Comparison of ENCODE assay signal across 8 mouse cellular contexts in genomic region chr14:32159690-32160246, GRCm38 (mm10). TPM values are rescaled to one million over a fixed set of nuclear protein-coding genes. Genes with fewer than 3 reads are reported as not detected.
A peak's percentile ranks its signal among the peaks of the same experiment; 100 is the strongest.
DNase-seq lines count a peak whose midpoint lies in the region; ATAC-seq and TF ChIP-seq lines count a peak whose summit lies in the region.

TSS of gene Ncoa4 (plus strand) at chr14:32159865.

- H3K4me1 ChIP-seq in forebrain, embryonic 10.5 days = peaks cover 24% of the 10 kb centered on the region
- peaks cover 32% of the 10 kb centered on the region for H3K4me1 ChIP-seq in heart, embryonic 15.5 days (replicated peaks)
- peaks cover 42 to 43% of the 10 kb centered on the region in 2 experiments for H3K4me1 ChIP-seq in liver, embryonic 14.5 days (replicated peaks; ENCODE audit: control insufficient read depth in 2 of 2, insufficient read depth in 2 of 2, low read length in 1 of 2)
- H3K4me1 ChIP-seq in neural tube, embryonic 11.5 days (ENCODE audit: control insufficient read depth, insufficient read depth, low read length) = peaks cover 7% of the 10 kb centered on the region; the same call in 1 of the 2 replicates
- 0 out of 2 replicates have a peak, but pooled peaks cover 4% of the 10 kb centered on the region for H3K4me1 ChIP-seq in stomach, postnatal 0 days (replicated peaks; ENCODE audit: control insufficient read depth, insufficient read depth)

- under 1% methylated on average over 40 of the region's 40 CpGs for WGBS in forebrain, embryonic 10.5 days
- 0% methylated on average over 40 of the region's 40 CpGs for WGBS in heart, embryonic 15.5 days
- WGBS in liver, embryonic 14.5 days (ENCODE audit: insufficient replicate concordance) = under 1% methylated on average over 40 of the region's 40 CpGs
- WGBS in neural tube, embryonic 11.5 days = 1% methylated on average over 39 of the region's 40 CpGs
- 1% methylated on average over 40 of the region's 40 CpGs for WGBS in stomach, postnatal 0 days

- peak; percentile 85 for TF ChIP-seq EP300 in liver, embryonic 14.5 days (IDR thresholded peaks at IDR 0.05; ENCODE audit: low read depth)
- peak; percentile 99 for TF ChIP-seq EP300 in stomach, postnatal 0 days (optimal IDR thresholded peaks at IDR 0.05)

- ATAC-seq in heart, embryonic 15.5 days (replicated peaks; ENCODE audit: insufficient number of reproducible peaks, insufficient read depth, low FRiP score, low read depth) = peak; percentile 96
- peak; percentile 92 for ATAC-seq in liver, embryonic 14.5 days (ENCODE audit: insufficient read depth)
- peak; percentile 98 for ATAC-seq in neural tube, embryonic 11.5 days (ENCODE audit: insufficient read depth, low FRiP score, low TSS enrichment)
- ATAC-seq in stomach, postnatal 0 days (ENCODE audit: low FRiP score, low TSS enrichment) = peak; percentile 96

- DNase-seq in CD8-positive naive resting alpha-beta T cell, adult 2 months (ENCODE audit: low read depth in 2 of 2, low spot score in 2 of 2) = peak; percentile 99
- peak; percentile 100 for DNase-seq in c-Kit-positive CD71-negative TER-119-negative erythroid progenitor cells, embryonic 14.5 days (ENCODE audit: low read depth)
- DNase-seq in forebrain, embryonic 10.5 days (ENCODE audit: extremely low spot score, low spot score) = peak; percentile 98
- DNase-seq in kidney, postnatal 25 days = peak; percentile 98 to 99
- DNase-seq in liver, embryonic 14.5 days (ENCODE audit: low read depth in 3 of 3, low spot score in 3 of 3) = peak; percentile 99
- DNase-seq in neural tube, embryonic 11.5 days (ENCODE audit: low spot score) = peak; percentile 98
- peak; percentile 98 for DNase-seq in stomach, postnatal 0 days (ENCODE audit: low spot score)

- no peaks in the 10 kb centered on the region for H3K9me3 ChIP-seq in forebrain, embryonic 10.5 days
- no peaks in the 10 kb centered on the region for H3K9me3 ChIP-seq in heart, embryonic 15.5 days (replicated peaks)
- no peaks in the 10 kb centered on the region for H3K9me3 ChIP-seq in liver, embryonic 14.5 days (ENCODE audit: control insufficient read depth, low read length)
- H3K9me3 ChIP-seq in neural tube, embryonic 11.5 days (ENCODE audit: control insufficient read depth, low read length) = no peaks in the 10 kb centered on the region
- no peaks in the 10 kb centered on the region for H3K9me3 ChIP-seq in stomach, postnatal 0 days (ENCODE audit: control insufficient read depth, low read length)

- no peaks in the 10 kb centered on the region for H3K36me3 ChIP-seq in forebrain, embryonic 10.5 days (replicated peaks)
- no peaks in the 10 kb centered on the region for H3K36me3 ChIP-seq in heart, embryonic 15.5 days
- peaks cover 3% of the 10 kb centered on the region; the same call in 1 of the 2 replicates for H3K36me3 ChIP-seq in liver, embryonic 14.5 days (replicated peaks; ENCODE audit: control insufficient read depth, insufficient read depth, low read depth)
- no peaks in the 10 kb centered on the region for H3K36me3 ChIP-seq in neural tube, embryonic 11.5 days (ENCODE audit: control insufficient read depth, insufficient read depth, low read length)
- no peaks in the 10 kb centered on the region for H3K36me3 ChIP-seq in stomach, postnatal 0 days (ENCODE audit: control insufficient read depth, insufficient read depth, low read length)

- peak within 1 kb of the TSS; percentile 92 for H3K27ac ChIP-seq in forebrain, embryonic 10.5 days
- peak within 1 kb of the TSS; percentile 93 for H3K27ac ChIP-seq in heart, embryonic 15.5 days
- H3K27ac ChIP-seq in liver, embryonic 14.5 days = peak within 1 kb of the TSS; percentile 92
- H3K27ac ChIP-seq in neural tube, embryonic 11.5 days (ENCODE audit: low read depth, low read length) = peak within 1 kb of the TSS; percentile 76
- H3K27ac ChIP-seq in stomach, postnatal 0 days (replicated peaks) = peak within 1 kb of the TSS; percentile 96

- H3K4me2 ChIP-seq in heart, embryonic 15.5 days = peak within 1 kb of the TSS; percentile 76
- H3K4me2 ChIP-seq in liver, embryonic 14.5 days (ENCODE audit: low read depth) = peak within 1 kb of the TSS; percentile 74
- H3K4me2 ChIP-seq in neural tube, embryonic 11.5 days (ENCODE audit: low read depth) = peak within 1 kb of the TSS; percentile 91
- peak within 1 kb of the TSS; percentile 79 for H3K4me2 ChIP-seq in stomach, postnatal 0 days (replicated peaks; ENCODE audit: low read depth)

- peak; percentile 38 for TF ChIP-seq CTCF in liver, embryonic 14.5 days (IDR thresholded peaks at IDR 0.05; ENCODE audit: low read depth)
- no peak for TF ChIP-seq CTCF in stomach, postnatal 0 days (IDR thresholded peaks at IDR 0.05; ENCODE audit: low read depth)

- peak within 1 kb of the TSS; percentile 91 for H3K4me3 ChIP-seq in forebrain, embryonic 10.5 days
- peak within 1 kb of the TSS; percentile 93 for H3K4me3 ChIP-seq in heart, embryonic 15.5 days
- H3K4me3 ChIP-seq in liver, embryonic 14.5 days (ENCODE audit: insufficient read depth in 1 of 2, low read depth in 2 of 2, low read length in 2 of 2) = peak within 1 kb of the TSS; percentile 91 to 93
- H3K4me3 ChIP-seq in neural tube, embryonic 11.5 days (ENCODE audit: low read depth, low read length) = peak within 1 kb of the TSS; percentile 86
- H3K4me3 ChIP-seq in stomach, postnatal 0 days (ENCODE audit: low read depth, low read length) = peak within 1 kb of the TSS; percentile 88

- peak within 1 kb of the TSS; percentile 94 for H3K9ac ChIP-seq in heart, embryonic 15.5 days
- H3K9ac ChIP-seq in liver, embryonic 14.5 days (replicated peaks) = peak within 1 kb of the TSS; percentile 98
- H3K9ac ChIP-seq in neural tube, embryonic 11.5 days (ENCODE audit: low read length) = peak within 1 kb of the TSS; percentile 91
- H3K9ac ChIP-seq in stomach, postnatal 0 days (ENCODE audit: low read length) = peak within 1 kb of the TSS; percentile 93

- H3K27me3 ChIP-seq in forebrain, embryonic 10.5 days (ENCODE audit: poor library complexity, severe bottlenecking) = no peaks in the 10 kb centered on the region
- H3K27me3 ChIP-seq in heart, embryonic 15.5 days = no peaks in the 10 kb centered on the region
- no peaks in the 10 kb centered on the region for H3K27me3 ChIP-seq in liver, embryonic 14.5 days (ENCODE audit: control insufficient read depth, insufficient read depth, low read length)
- H3K27me3 ChIP-seq in neural tube, embryonic 11.5 days (ENCODE audit: control insufficient read depth, insufficient read depth, low read length) = no peaks in the 10 kb centered on the region
- no peaks in the 10 kb centered on the region for H3K27me3 ChIP-seq in stomach, postnatal 0 days (ENCODE audit: control insufficient read depth, insufficient read depth, low read length)

RNA-seq across cellular contexts. Expression of gene Ncoa4, which starts in this region (rescaled TPM):
- polyA plus RNA-seq in forebrain, embryonic 10.5 days (2016; fragmentation: Nextera tagmentation; extraction: Ambion mirVana) = 69.6 and 82.1 TPM in 2 replicates
- polyA plus RNA-seq in heart, embryonic 15.5 days (2015; fragmentation: Nextera tagmentation; extraction: Ambion mirVana) = 131 and 154 TPM in 2 replicates
- polyA plus RNA-seq in liver, embryonic 14.5 days (2012; rRNA removed) = 80.7 and 117 TPM in 2 replicates
- 353 and 363 TPM in 2 replicates for polyA plus RNA-seq in liver, embryonic 14.5 days (2014; fragmentation: Nextera tagmentation; extraction: Ambion mirVana)
- polyA plus RNA-seq in neural tube, embryonic 11.5 days (2014; fragmentation: Nextera tagmentation; extraction: Ambion mirVana) = 97.2 and 106 TPM in 2 replicates
- 97.2 and 100 TPM in 2 replicates for polyA plus RNA-seq in stomach, postnatal 0 days (2015; fragmentation: Nextera tagmentation; extraction: Ambion mirVana)

Comparison
In these comparisons a context has a peak if more than half of its experiments do, and no peak if none do; other contexts are left out.
1. Peak in every context shown above with its lines: DNase-seq, ATAC-seq, H3K4me3 ChIP-seq and H3K27ac ChIP-seq.